Comparison of ENCODE assay signal across 15 mouse cellular contexts in genomic region chr2:70137226-70137998, GRCm38 (mm10).
"Had no signal": no experiment of that assay in that cellular context is flagged by ENCODE, and none has a peak within 500 bp of the region (broad histone marks: within the 10 kb centered on the region; RNA-seq: fewer than 3 reads in every experiment).

No protein-coding gene starts in this region.

- H3K4me2 ChIP-seq: liver, embryonic 13.5 days; midbrain, embryonic 12.5 days; midbrain, embryonic 15.5 days; neural tube, embryonic 13.5 days; stomach, embryonic 15.5 days had no signal

- DNase-seq: kidney, postnatal 25 days; liver, embryonic 13.5 days; lung, adult 2 months; lung, postnatal 14 days; lung, postnatal 4 days; retina, postnatal 1 day; right cerebral cortex, postnatal 25 days; spleen, adult 18-20 months; thymus, postnatal 25 days had no signal

- H3K27me3 ChIP-seq: midbrain, embryonic 15.5 days; stomach, embryonic 15.5 days had no signal

- ATAC-seq: midbrain, embryonic 15.5 days had no signal

- H3K4me3 ChIP-seq: liver, embryonic 13.5 days; midbrain, embryonic 12.5 days; midbrain, embryonic 15.5 days; myocyte; neural tube, embryonic 13.5 days; stomach, embryonic 15.5 days had no signal

- H3K4me1 ChIP-seq: liver, embryonic 13.5 days; midbrain, embryonic 12.5 days; stomach, embryonic 15.5 days had no signal

- H3K36me3 ChIP-seq: liver, embryonic 13.5 days; midbrain, embryonic 12.5 days; midbrain, embryonic 15.5 days; neural tube, embryonic 13.5 days; stomach, embryonic 15.5 days had no signal

- H3K9ac ChIP-seq: liver, embryonic 13.5 days; midbrain, embryonic 12.5 days; midbrain, embryonic 15.5 days; neural tube, embryonic 13.5 days; stomach, embryonic 15.5 days had no signal

- H3K9me3 ChIP-seq: liver, embryonic 13.5 days; midbrain, embryonic 12.5 days; midbrain, embryonic 15.5 days; neural tube, embryonic 13.5 days; stomach, embryonic 15.5 days had no signal

- H3K27ac ChIP-seq: kidney, postnatal 0 days; liver, embryonic 13.5 days; midbrain, embryonic 12.5 days; midbrain, embryonic 15.5 days; neural tube, embryonic 13.5 days; stomach, embryonic 15.5 days had no signal
